In the genomic region with DNA sequence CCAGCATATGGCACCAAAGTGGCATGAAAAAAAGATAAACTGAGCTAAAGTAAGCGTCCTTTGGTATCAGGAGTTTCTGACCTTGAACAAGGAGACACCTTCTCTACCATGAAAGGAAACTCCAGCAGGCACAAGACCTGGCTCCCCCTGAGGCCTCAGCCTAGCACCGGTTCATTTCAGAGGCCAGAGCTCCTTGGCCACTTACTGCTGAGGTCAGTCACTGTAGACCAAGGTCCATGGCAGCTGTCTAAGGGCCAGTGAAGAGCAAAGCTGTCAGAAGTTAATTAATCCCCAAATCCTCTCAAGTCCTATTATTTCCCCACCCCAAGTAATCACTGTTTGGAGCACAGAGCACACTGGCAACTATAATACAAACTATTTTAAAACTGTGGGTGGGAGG, we compare ENCODE assay signal across 29 mouse cellular contexts. TPM values are rescaled to one million over a fixed set of nuclear protein-coding genes. Genes with fewer than 3 reads are reported as not detected.
DNase-seq lines count a peak whose midpoint lies in the region; ATAC-seq and TF ChIP-seq lines count a peak whose summit lies in the region.
"Had no signal": no experiment of that assay in that cellular context is flagged by ENCODE, and none has a peak within 500 bp of the region (broad histone marks: within the 10 kb centered on the region; RNA-seq: fewer than 3 reads in every experiment).

No protein-coding gene starts in this region.

- WGBS in heart, embryonic 12.5 days: 52% methylated on average over 2 of the region's 2 CpGs
- WGBS in heart, embryonic 11.5 days (ENCODE audit: insufficient replicate concordance): 44% methylated on average over 2 of the region's 2 CpGs
- WGBS in kidney, embryonic 15.5 days: 69% methylated on average over 2 of the region's 2 CpGs
- 68% methylated on average over 2 of the region's 2 CpGs for WGBS in cerebellum, adult 2 months

- H3K27ac ChIP-seq in heart, embryonic 12.5 days (ENCODE audit: poor library complexity, severe bottlenecking): peak overlapping the region; percentile 62; the same call in 1 of the 2 replicates
- H3K27ac ChIP-seq in heart, embryonic 11.5 days (ENCODE audit: low read depth, low read length): no peak overlapping the region
- no peak overlapping the region for H3K27ac ChIP-seq in kidney, embryonic 15.5 days
- H3K27ac ChIP-seq in cerebellum, adult 2 months (ENCODE audit: insufficient read depth, low read length): no peak overlapping the region
- H3K27ac ChIP-seq: embryonic facial prominence, embryonic 15.5 days; forebrain, embryonic 10.5 days; limb, embryonic 12.5 days; liver, embryonic 12.5 days; neural tube, embryonic 12.5 days had no signal

- no peaks in the 10 kb centered on the region for H3K27me3 ChIP-seq in heart, embryonic 12.5 days (replicated peaks)
- H3K27me3 ChIP-seq in heart, embryonic 11.5 days (ENCODE audit: control insufficient read depth, insufficient read depth, low read length): no peaks in the 10 kb centered on the region
- no peaks in the 10 kb centered on the region for H3K27me3 ChIP-seq in kidney, embryonic 15.5 days
- H3K27me3 ChIP-seq in cerebellum, adult 2 months (ENCODE audit: control insufficient read depth, insufficient read depth, low read length): no peaks in the 10 kb centered on the region
- H3K27me3 ChIP-seq: embryonic facial prominence, embryonic 15.5 days; limb, embryonic 12.5 days; liver, embryonic 12.5 days; neural tube, embryonic 12.5 days had no signal

- H3K4me1 ChIP-seq in heart, embryonic 12.5 days (replicated peaks): peaks cover 18% of the 10 kb centered on the region
- H3K4me1 ChIP-seq in heart, embryonic 11.5 days (ENCODE audit: control insufficient read depth, insufficient read depth, low read length): 0 out of 2 replicates have a peak, but pooled peaks cover 6% of the 10 kb centered on the region
- H3K4me1 ChIP-seq in kidney, embryonic 15.5 days: no peaks in the 10 kb centered on the region
- no peaks in the 10 kb centered on the region; the same call in 1 of the 2 replicates for H3K4me1 ChIP-seq in cerebellum, adult 2 months (ENCODE audit: control insufficient read depth, insufficient read depth, low read length)
- H3K4me1 ChIP-seq: embryonic facial prominence, embryonic 15.5 days; limb, embryonic 12.5 days had no signal

- no peak overlapping the region for H3K4me2 ChIP-seq in heart, embryonic 12.5 days
- no peak overlapping the region for H3K4me2 ChIP-seq in heart, embryonic 11.5 days
- no peak overlapping the region for H3K4me2 ChIP-seq in kidney, embryonic 15.5 days
- H3K4me2 ChIP-seq: embryonic facial prominence, embryonic 15.5 days; limb, embryonic 12.5 days; liver, embryonic 12.5 days; lung, embryonic 14.5 days; neural tube, embryonic 12.5 days had no signal

- TF ChIP-seq CTCF in cerebellum, adult 2 months (IDR thresholded peaks at IDR 0.05; ENCODE audit: borderline replicate concordance, insufficient read depth, low read depth, low read length): no peak

- H3K9ac ChIP-seq in heart, embryonic 12.5 days: no peak overlapping the region
- no peak overlapping the region for H3K9ac ChIP-seq in heart, embryonic 11.5 days (ENCODE audit: low read depth, low read length)
- no peak overlapping the region for H3K9ac ChIP-seq in kidney, embryonic 15.5 days
- H3K9ac ChIP-seq: embryonic facial prominence, embryonic 15.5 days; limb, embryonic 12.5 days; liver, embryonic 12.5 days; lung, embryonic 14.5 days; neural tube, embryonic 12.5 days had no signal

- peak; percentile 14 for DNase-seq in kidney, adult 18-20 months
- DNase-seq in kidney, adult 9 months: peak; percentile 63
- peak; percentile 23 to 68 for DNase-seq in kidney, postnatal 25 days
- no peak for DNase-seq in cerebellum, adult 2 months
- DNase-seq: adrenal gland, postnatal 25 days; B cell, adult 2 months; cerebellum, adult 11-12 months; cerebellum, postnatal 36 days; gastrocnemius, postnatal 10 days; heart, postnatal 4 days; lung, embryonic 14.5 days; lung, postnatal 4 days; right cerebral cortex, postnatal 25 days; thymus, postnatal 4 days had no signal

- H3K4me3 ChIP-seq in heart, embryonic 12.5 days: no peak overlapping the region
- no peak overlapping the region for H3K4me3 ChIP-seq in heart, embryonic 11.5 days (ENCODE audit: low read depth, low read length)
- H3K4me3 ChIP-seq in kidney, embryonic 15.5 days (replicated peaks): no peak overlapping the region
- no peak overlapping the region for H3K4me3 ChIP-seq in cerebellum, adult 2 months (replicated peaks; ENCODE audit: insufficient read depth, low read depth, low read length)
- H3K4me3 ChIP-seq: embryonic facial prominence, embryonic 15.5 days; forebrain, embryonic 10.5 days; limb, embryonic 12.5 days; liver, embryonic 12.5 days; neural tube, embryonic 12.5 days had no signal

- no peak for TF ChIP-seq POLR2A in cerebellum, adult 2 months (IDR thresholded peaks at IDR 0.05; ENCODE audit: borderline replicate concordance, insufficient read depth, low read length)

- no peaks in the 10 kb centered on the region for H3K36me3 ChIP-seq in heart, embryonic 12.5 days
- H3K36me3 ChIP-seq in heart, embryonic 11.5 days (ENCODE audit: control insufficient read depth, insufficient read depth, low read length): no peaks in the 10 kb centered on the region
- no peaks in the 10 kb centered on the region for H3K36me3 ChIP-seq in kidney, embryonic 15.5 days
- H3K36me3 ChIP-seq: embryonic facial prominence, embryonic 15.5 days; liver, embryonic 12.5 days; neural tube, embryonic 12.5 days had no signal

- H3K9me3 ChIP-seq in heart, embryonic 12.5 days (replicated peaks): no peaks in the 10 kb centered on the region
- H3K9me3 ChIP-seq in heart, embryonic 11.5 days (replicated peaks; ENCODE audit: control insufficient read depth, low read length): no peaks in the 10 kb centered on the region
- no peaks in the 10 kb centered on the region for H3K9me3 ChIP-seq in kidney, embryonic 15.5 days (replicated peaks)
- H3K9me3 ChIP-seq: embryonic facial prominence, embryonic 15.5 days; forebrain, embryonic 10.5 days; limb, embryonic 12.5 days; liver, embryonic 12.5 days; neural tube, embryonic 12.5 days had no signal

- no peak for ATAC-seq in heart, embryonic 12.5 days (ENCODE audit: insufficient number of reproducible peaks, low FRiP score)
- no peak for ATAC-seq in heart, embryonic 11.5 days (replicated peaks; ENCODE audit: insufficient number of reproducible peaks, low FRiP score, low TSS enrichment)
- no peak for ATAC-seq in kidney, embryonic 15.5 days (replicated peaks; ENCODE audit: low FRiP score)
- ATAC-seq in erythroblast, adult 5-6 weeks (replicated peaks; ENCODE audit: low FRiP score, poor library complexity, severe bottlenecking): no peak
- ATAC-seq: hindbrain, embryonic 16.5 days; intestine, embryonic 16.5 days; liver, embryonic 12.5 days had no signal

RNA-seq across cellular contexts. Expression of gene Napb, which starts 15.2 kb away (rescaled TPM):
- polyA plus RNA-seq in heart, embryonic 12.5 days (2016; fragmentation: Nextera tagmentation; extraction: Ambion mirVana): 2.8 and 2.9 TPM in 2 replicates
- 2.2 and 2.4 TPM in 2 replicates for polyA plus RNA-seq in heart, embryonic 11.5 days (2014; fragmentation: Nextera tagmentation; extraction: Ambion mirVana)
- polyA plus RNA-seq in kidney, embryonic 15.5 days (2015; fragmentation: Nextera tagmentation; extraction: Ambion mirVana): 3.1 and 3.2 TPM in 2 replicates
- total RNA-seq in erythroblast, adult 5-6 weeks (2015; ENCODE audit: low replicate concordance): not detected in 2 replicates
- total RNA-seq in erythroblast, adult 5-6 weeks (2017; ENCODE audit: low replicate concordance): 0.28 TPM in 1 of 2 replicates, not detected in the other
- 189 and 192 TPM in 2 replicates for polyA plus RNA-seq in cerebellum, adult 2 months (2012; rRNA removed)

RNA-seq across cellular contexts. Expression of gene Cstl1, which starts 33.1 kb away (rescaled TPM):
- polyA plus RNA-seq in heart, embryonic 12.5 days (2016; fragmentation: Nextera tagmentation; extraction: Ambion mirVana): not detected in 2 replicates
- polyA plus RNA-seq in heart, embryonic 11.5 days (2014; fragmentation: Nextera tagmentation; extraction: Ambion mirVana): not detected in 2 replicates
- not detected in 2 replicates for polyA plus RNA-seq in kidney, embryonic 15.5 days (2015; fragmentation: Nextera tagmentation; extraction: Ambion mirVana)
- total RNA-seq in erythroblast, adult 5-6 weeks (2015; ENCODE audit: low replicate concordance): not detected in 2 replicates
- not detected in 2 replicates for total RNA-seq in erythroblast, adult 5-6 weeks (2017; ENCODE audit: low replicate concordance)
- 0.27 TPM in 1 of 2 replicates, not detected in the other for polyA plus RNA-seq in cerebellum, adult 2 months (2012; rRNA removed)
- total RNA-seq: gastrocnemius, postnatal 10 days; heart, postnatal 4 days; layer of hippocampus, postnatal 14 days; left cerebral cortex, postnatal 10 days had no signal
- polyA plus RNA-seq: embryonic facial prominence, embryonic 15.5 days; forebrain, embryonic 10.5 days; hindbrain, embryonic 16.5 days; intestine, embryonic 16.5 days; limb, embryonic 12.5 days; liver, embryonic 12.5 days; lung, embryonic 14.5 days; neural tube, embryonic 12.5 days; spleen, adult 2 months; stomach, embryonic 14.5 days had no signal

RNA-seq across cellular contexts. Expression of gene Gzf1, which starts 36.2 kb away (rescaled TPM):
- 17.7 and 18.8 TPM in 2 replicates for polyA plus RNA-seq in heart, embryonic 12.5 days (2016; fragmentation: Nextera tagmentation; extraction: Ambion mirVana)
- 14.7 and 16.2 TPM in 2 replicates for polyA plus RNA-seq in heart, embryonic 11.5 days (2014; fragmentation: Nextera tagmentation; extraction: Ambion mirVana)
- 21.9 and 23.5 TPM in 2 replicates for polyA plus RNA-seq in kidney, embryonic 15.5 days (2015; fragmentation: Nextera tagmentation; extraction: Ambion mirVana)
- total RNA-seq in erythroblast, adult 5-6 weeks (2015; ENCODE audit: low replicate concordance): 3.1 and 5.6 TPM in 2 replicates
- total RNA-seq in erythroblast, adult 5-6 weeks (2017; ENCODE audit: low replicate concordance): 4.5 and 5.3 TPM in 2 replicates
- polyA plus RNA-seq in cerebellum, adult 2 months (2012; rRNA removed): 17.8 and 18.7 TPM in 2 replicates

RNA-seq across cellular contexts. Expression of gene Nxt1, which starts 44.7 kb away (rescaled TPM):
- 53.5 and 59.7 TPM in 2 replicates for polyA plus RNA-seq in heart, embryonic 12.5 days (2016; fragmentation: Nextera tagmentation; extraction: Ambion mirVana)
- 71.3 and 71.6 TPM in 2 replicates for polyA plus RNA-seq in heart, embryonic 11.5 days (2014; fragmentation: Nextera tagmentation; extraction: Ambion mirVana)
- 97.0 and 106 TPM in 2 replicates for polyA plus RNA-seq in kidney, embryonic 15.5 days (2015; fragmentation: Nextera tagmentation; extraction: Ambion mirVana)
- 10.7 and 19.6 TPM in 2 replicates for total RNA-seq in erythroblast, adult 5-6 weeks (2015; ENCODE audit: low replicate concordance)
- 9.6 and 23.8 TPM in 2 replicates for total RNA-seq in erythroblast, adult 5-6 weeks (2017; ENCODE audit: low replicate concordance)
- 26.8 and 27.8 TPM in 2 replicates for polyA plus RNA-seq in cerebellum, adult 2 months (2012; rRNA removed)

RNA-seq across cellular contexts. Expression of gene Cst11, which starts 54.2 kb away (rescaled TPM):
- polyA plus RNA-seq in heart, embryonic 12.5 days (2016; fragmentation: Nextera tagmentation; extraction: Ambion mirVana): not detected in 2 replicates
- polyA plus RNA-seq in heart, embryonic 11.5 days (2014; fragmentation: Nextera tagmentation; extraction: Ambion mirVana): not detected in 2 replicates
- not detected in 2 replicates for polyA plus RNA-seq in kidney, embryonic 15.5 days (2015; fragmentation: Nextera tagmentation; extraction: Ambion mirVana)
- total RNA-seq in erythroblast, adult 5-6 weeks (2015; ENCODE audit: low replicate concordance): not detected in 2 replicates
- total RNA-seq in erythroblast, adult 5-6 weeks (2017; ENCODE audit: low replicate concordance): not detected in 2 replicates
- not detected in 2 replicates for polyA plus RNA-seq in cerebellum, adult 2 months (2012; rRNA removed)
- total RNA-seq: adrenal gland, postnatal 25 days; gastrocnemius, postnatal 10 days; heart, postnatal 4 days; layer of hippocampus, postnatal 14 days; left cerebral cortex, postnatal 10 days had no signal
- polyA plus RNA-seq: embryonic facial prominence, embryonic 15.5 days; forebrain, embryonic 10.5 days; hindbrain, embryonic 16.5 days; intestine, embryonic 16.5 days; limb, embryonic 12.5 days; liver, embryonic 12.5 days; lung, embryonic 14.5 days; neural tube, embryonic 12.5 days; spleen, adult 2 months; stomach, embryonic 14.5 days had no signal

Comparison
In these comparisons a context has a peak if more than half of its experiments do, and no peak if none do; other contexts are left out.
1. DNase-seq: peak in kidney, adult 18-20 months (single experiment), kidney, adult 9 months (single experiment) and kidney, postnatal 25 days (2 of 2); none in cerebellum, adult 2 months (0 of 2).
2. RNA of gene Napb, which starts 15.2 kb away (polyA plus RNA-seq): 189 to 192 TPM in cerebellum, adult 2 months; 3.1 to 3.2 TPM in kidney, embryonic 15.5 days, 2.8 to 2.9 TPM in heart, embryonic 12.5 days and 2.2 to 2.4 TPM in heart, embryonic 11.5 days; every median in the first group is over 10 times any median in the second.